Mouse (Mus musculus) ES-E14 (cell line): ENCODE data around the gene Rbm45.

ENCODE experiments used
- MAFK ChIP-seq: IDR thresholded peaks from 2 replicates; pipeline ENCODE4 v1.6.1; 2014; ENCODE audit warnings: mild to moderate bottlenecking, low read depth, low read length, inconsistent platforms; ENCODE audit not compliant: insufficient read depth
- ZNF384 ChIP-seq: IDR thresholded peaks from 2 replicates; pipeline ENCODE4 v1.6.1; 2012; ENCODE audit warnings: low read depth, low read length, inconsistent platforms

DNA sequence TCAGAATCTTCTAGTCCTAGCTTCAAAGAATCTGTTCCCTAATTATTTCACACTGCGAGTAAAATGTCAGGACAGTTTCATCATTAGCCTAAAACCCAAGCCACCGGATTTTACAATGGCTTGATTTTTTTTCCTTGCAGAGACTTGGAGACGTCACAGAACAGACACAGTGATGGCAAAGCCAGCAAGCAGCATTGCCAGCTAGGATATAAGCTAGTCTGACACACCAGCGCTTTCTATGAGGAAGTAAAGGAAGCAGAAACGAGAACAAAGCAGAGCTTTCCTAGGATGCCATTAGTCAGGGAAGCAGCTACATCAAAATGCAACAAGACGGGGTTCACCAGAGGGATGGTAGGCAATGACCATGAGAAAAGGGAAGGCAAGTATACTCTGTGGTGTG is 21.9 kb upstream of the Rbm45 start:
- TF ChIP-seq ZNF384 (no peak), MAFK (no peak)
